Mouse (Mus musculus) granulocyte monocyte progenitor cell, adult 5-6 weeks (primary cell): ENCODE measurements around the gene Mad2l1bp. TPM values are rescaled to one million over a fixed set of nuclear protein-coding genes. Genes with fewer than 3 reads are reported as not detected.

Experiments
- ATAC-seq: replicated peaks from 2 replicates; pipeline ENCODE4 v1.8.0; 2016; ENCODE audit warnings: mild to moderate bottlenecking, moderate TSS enrichment, inconsistent platforms; ENCODE audit not compliant: poor library complexity, severe bottlenecking
- total RNA-seq, 2 experiments: library from RNA; stranded (forward) in 1 of 2; stranded (reverse) in 1 of 2; fragments of 200-712, 200-1000 nt in 1 of 2; fragments of >200 nt in 1 of 2; fragmentation: Nextera tagmentation in 1 of 2; gene quantifications; 2 replicates each; pipeline ENCODE4 v1.2.3; 2014 to 2017

Mad2l1bp gene
- total RNA-seq, 2 experiments from 2014 or later, result 2.9 to 18.6 TPM

- no peak for ATAC-seq
Observed at GRCm38 (mm10) chr17:46159236-46159635, 5.9 kb upstream of the Mad2l1bp start.

- no peak for ATAC-seq
Observed at GRCm38 (mm10) chr17:46157131-46157530, 3.8 kb upstream of the Mad2l1bp start.

- ATAC-seq, result no peak
Observed at GRCm38 (mm10) chr17:46156680-46157079, 3.3 kb upstream of the Mad2l1bp start.

GRCm38 (mm10) chr17:46154336-46154735 lies 983 bp upstream of the Mad2l1bp start:
- ATAC-seq, result peak; percentile 30; the same call in 1 of the 2 replicates

GRCm38 (mm10) chr17:46143578-46144423 lies 9.6 kb downstream of the Mad2l1bp start, which contains the start of gene Rsph9:
Rsph9 (minus strand) TSS chr17:46144216.
- peak; percentile 89 for ATAC-seq

- peak; percentile 71 for ATAC-seq
Observed at GRCm38 (mm10) chr17:46139872-46140271, 13.5 kb downstream of the Mad2l1bp start.

GRCm38 (mm10) chr17:46138563-46139236 lies 14.7 kb downstream of the Mad2l1bp start:
- ATAC-seq, result no peak

- no peak for ATAC-seq
Observed at GRCm38 (mm10) chr17:46132862-46133261, 20.5 kb downstream of the Mad2l1bp start.

GRCm38 (mm10) chr17:46132058-46132718 lies 21.2 kb downstream of the Mad2l1bp start:
- ATAC-seq, result peak; percentile 83

GRCm38 (mm10) chr17:46129741-46130498 lies 23.4 kb downstream of the Mad2l1bp start:
- ATAC-seq, result no peak

GRCm38 (mm10) chr17:46127814-46128493 lies 25.4 kb downstream of the Mad2l1bp start:
- no peak for ATAC-seq

GRCm38 (mm10) chr17:46126608-46127007 lies 26.7 kb downstream of the Mad2l1bp start:
- ATAC-seq, result no peak

GRCm38 (mm10) chr17:46123953-46124700 lies 29.2 kb downstream of the Mad2l1bp start:
- ATAC-seq, result no peak

- no peak for ATAC-seq
Observed at GRCm38 (mm10) chr17:46123285-46123684, 30.1 kb downstream of the Mad2l1bp start.

GRCm38 (mm10) chr17:46122791-46123190 lies 30.6 kb downstream of the Mad2l1bp start:
- no peak for ATAC-seq

GRCm38 (mm10) chr17:46119641-46120040 lies 33.7 kb downstream of the Mad2l1bp start:
- no peak for ATAC-seq

GRCm38 (mm10) chr17:46118423-46118850 lies 34.9 kb downstream of the Mad2l1bp start:
- ATAC-seq, result no peak

GRCm38 (mm10) chr17:46117623-46118422 lies 35.5 kb downstream of the Mad2l1bp start:
- no peak for ATAC-seq
